Mouse (Mus musculus) hindbrain, embryonic 12.5 days (tissue): ENCODE measurements around the gene Tmem151b. TPM values are rescaled to one million over a fixed set of nuclear protein-coding genes. Genes with fewer than 3 reads are reported as not detected.

Source experiments
- ATAC-seq: fragments of 200-750 bp; cut with Nextera tagmentation; 2 replicates; pipeline ENCODE4 v1.8.0; 2017; ENCODE audit warnings: moderate TSS enrichment; ENCODE audit not compliant: low FRiP score
- H3K27ac ChIP-seq: fragments of 300-500 bp; sonication (generic); 2 replicates; pipeline ENCODE4 v1.5.1; 2016; ENCODE audit warnings: mild to moderate bottlenecking
- H3K27me3 ChIP-seq: fragments of 300-500 bp; sonication (generic); 2 replicates; pipeline ENCODE4 v1.6.1; 2016; ENCODE audit warnings: mild to moderate bottlenecking
- H3K36me3 ChIP-seq: fragments of 300-500 bp; sonication (generic); 2 replicates; pipeline ENCODE4 v1.6.1; 2016; ENCODE audit warnings: mild to moderate bottlenecking
- H3K4me1 ChIP-seq: fragments of 300-500 bp; sonication (generic); 2 replicates; pipeline ENCODE4 v1.6.1; 2016
- H3K4me2 ChIP-seq: fragments of 300-500 bp; sonication (generic); replicated peaks from 2 replicates; pipeline ENCODE4 v1.6.1; 2016; ENCODE audit warnings: mild to moderate bottlenecking
- H3K4me3 ChIP-seq: fragments of 300-500 bp; sonication (generic); 2 replicates; pipeline ENCODE4 v1.5.1; 2016; ENCODE audit warnings: mild to moderate bottlenecking
- H3K9ac ChIP-seq: fragments of 300-500 bp; sonication (generic); 2 replicates; pipeline ENCODE4 v1.6.1; 2016; ENCODE audit warnings: mild to moderate bottlenecking, moderate library complexity
- H3K9me3 ChIP-seq: fragments of 300-500 bp; sonication (generic); replicated peaks from 2 replicates; pipeline ENCODE4 v1.6.1; 2016; ENCODE audit warnings: mild to moderate bottlenecking
- WGBS: fragments of 180-500 bp; shearing (Covaris S2); methylation state at CpG from one replicate; pipeline ENCODE4 v1.1.7; 2016; 5-methylcytosine and 5-hydroxymethylcytosine counted together
- polyA plus RNA-seq: library from polyadenylated mRNA; unstranded; fragments of >200 nt; fragmentation: Nextera tagmentation; extraction: Ambion mirVana; gene quantifications from 2 replicates; pipeline ENCODE4 v1.2.1, GENCODE M21; 2016

Tmem151b gene
- polyA plus RNA-seq, 1 experiment from 2014 or later = 13.0 TPM

GRCm38 (mm10) chr17:45510871-45511270, 38.6 kb downstream of the Tmem151b start:
- Histone ChIP-seq H3K27ac (no peak overlapping the region), H3K9me3 (no peaks in the 10 kb centered on the region), H3K36me3 (peaks cover 29% of the 10 kb centered on the region), H3K4me1 (peaks cover 11% of the 10 kb centered on the region; the same call in 1 of the 2 replicates), H3K27me3 (no peaks in the 10 kb centered on the region), H3K4me2 (no peak overlapping the region), H3K9ac (no peak overlapping the region), H3K4me3 (no peak overlapping the region)
- 96% methylated on average over 4 of the region's 4 CpGs for WGBS
- no peak for ATAC-seq

DNA sequence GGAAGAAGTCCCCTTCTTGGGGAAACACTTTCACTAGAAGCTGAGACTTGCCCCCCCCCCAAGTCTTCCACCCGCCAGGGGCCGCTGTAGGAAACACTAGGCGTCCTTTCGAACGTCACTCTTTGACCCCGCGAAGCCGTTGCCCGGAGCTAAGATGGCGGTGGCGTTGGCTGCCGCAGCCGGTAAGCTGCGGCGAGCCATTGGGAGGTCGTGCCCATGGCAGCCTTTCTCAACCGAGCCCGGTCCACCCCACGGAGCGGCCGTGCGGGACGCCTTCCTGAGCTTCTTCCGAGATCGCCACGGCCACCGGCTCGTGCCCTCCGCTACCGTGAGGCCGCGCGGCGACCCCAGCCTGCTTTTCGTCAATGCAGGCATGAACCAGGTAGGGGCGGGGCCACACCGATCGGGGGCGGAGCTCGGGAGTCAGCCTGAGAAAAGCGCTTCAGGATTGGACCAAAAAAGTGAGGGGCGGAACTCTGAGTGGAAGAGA, 42.7 kb downstream of the Tmem151b start, which contains the start of gene Aars2:
Aars2 (plus strand) TSS at position 142 of the 490 bp plus-strand sequence.
- peak within 1 kb of the TSS; percentile 74 for H3K4me3 ChIP-seq
- H3K4me2 ChIP-seq = peak within 1 kb of the TSS; percentile 41
- ATAC-seq = peak; percentile 93
- peaks cover 20% of the 10 kb centered on the region for H3K36me3 ChIP-seq
- H3K9ac ChIP-seq = peak within 1 kb of the TSS; percentile 79
- WGBS = under 1% methylated on average over 42 of the region's 42 CpGs
- no peaks in the 10 kb centered on the region for H3K9me3 ChIP-seq
- H3K27me3 ChIP-seq = no peaks in the 10 kb centered on the region
- H3K4me1 ChIP-seq = peaks cover 11% of the 10 kb centered on the region; the same call in 1 of the 2 replicates
- H3K27ac ChIP-seq = peak within 1 kb of the TSS; percentile 86

DNA sequence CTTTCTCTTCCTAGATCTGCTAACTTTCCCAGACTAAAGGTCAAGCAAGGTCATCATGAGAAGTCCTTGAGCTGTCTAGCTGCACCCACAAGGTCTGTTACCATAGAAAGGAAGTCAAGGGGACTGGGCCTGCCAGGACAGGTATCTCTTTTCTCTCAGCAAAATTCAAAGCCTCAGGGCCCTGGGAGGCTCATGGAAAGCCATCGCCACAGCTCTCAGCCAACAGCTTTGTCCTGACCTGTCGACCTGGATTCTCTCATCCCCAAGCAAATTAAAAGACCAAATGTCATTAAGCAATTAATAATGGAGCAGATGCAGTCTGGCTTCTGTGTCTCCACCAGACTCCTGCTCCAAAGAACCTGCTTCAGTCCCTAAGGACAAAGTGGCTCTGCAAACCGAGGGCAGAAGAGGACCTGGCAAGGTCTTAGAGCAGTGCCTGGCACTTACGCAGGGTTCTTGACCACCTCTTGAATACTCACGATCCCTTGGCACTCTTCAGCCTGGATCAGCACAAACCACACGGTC, 43.5 kb downstream of the Tmem151b start:
- no peaks in the 10 kb centered on the region for H3K27me3 ChIP-seq
- H3K9me3 ChIP-seq = no peaks in the 10 kb centered on the region
- WGBS = 70% methylated on average over 6 of the region's 6 CpGs
- H3K27ac ChIP-seq = no peak overlapping the region
- peaks cover 20% of the 10 kb centered on the region for H3K36me3 ChIP-seq
- no peak overlapping the region for H3K4me2 ChIP-seq
- no peak overlapping the region for H3K9ac ChIP-seq
- no peak overlapping the region for H3K4me3 ChIP-seq
- ATAC-seq = peak; percentile 7; the same call in 1 of the 2 replicates
- peaks cover 12% of the 10 kb centered on the region; the same call in 1 of the 2 replicates for H3K4me1 ChIP-seq

GRCm38 (mm10) chr17:45503301-45503973, 46.0 kb downstream of the Tmem151b start:
- no peaks in the 10 kb centered on the region for H3K9me3 ChIP-seq
- 65% methylated on average over 5 of the region's 5 CpGs for WGBS
- no peak overlapping the region for H3K27ac ChIP-seq
- H3K4me1 ChIP-seq = peaks cover 14% of the 10 kb centered on the region; the same call in 1 of the 2 replicates
- no peak overlapping the region for H3K4me2 ChIP-seq
- no peak overlapping the region for H3K9ac ChIP-seq
- no peak overlapping the region for H3K4me3 ChIP-seq
- ATAC-seq = no peak
- H3K27me3 ChIP-seq = no peaks in the 10 kb centered on the region
- H3K36me3 ChIP-seq = no peaks in the 10 kb centered on the region

DNA sequence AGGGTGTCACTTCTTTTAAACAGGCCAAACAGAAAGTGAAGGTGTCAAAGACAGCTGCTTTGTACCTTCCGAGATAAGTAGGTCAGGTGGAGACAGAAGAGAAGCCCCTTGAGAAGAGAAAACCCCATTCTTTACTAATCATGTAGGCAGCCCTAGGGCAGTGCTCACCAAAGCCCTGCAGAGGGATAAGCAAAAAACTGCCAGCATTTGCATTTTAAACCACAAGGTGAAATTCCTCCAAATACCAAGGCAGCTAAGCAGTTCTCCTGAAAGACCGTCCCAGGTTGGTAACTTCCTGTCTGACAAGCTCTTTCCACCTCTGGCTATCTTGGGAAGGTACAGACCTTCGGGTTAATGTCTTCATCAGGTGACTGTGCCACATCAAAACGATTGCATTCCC, 47.2 kb downstream of the Tmem151b start:
- no peaks in the 10 kb centered on the region for H3K36me3 ChIP-seq
- H3K9me3 ChIP-seq = no peaks in the 10 kb centered on the region
- WGBS = 56% methylated on average over 4 of the region's 4 CpGs
- H3K27me3 ChIP-seq = no peaks in the 10 kb centered on the region
- no peak overlapping the region for H3K4me2 ChIP-seq
- no peak for ATAC-seq
- H3K4me1 ChIP-seq = peaks cover 10% of the 10 kb centered on the region; the same call in 1 of the 2 replicates
- H3K9ac ChIP-seq = no peak overlapping the region
- no peak overlapping the region for H3K27ac ChIP-seq
- H3K4me3 ChIP-seq = no peak overlapping the region

DNA sequence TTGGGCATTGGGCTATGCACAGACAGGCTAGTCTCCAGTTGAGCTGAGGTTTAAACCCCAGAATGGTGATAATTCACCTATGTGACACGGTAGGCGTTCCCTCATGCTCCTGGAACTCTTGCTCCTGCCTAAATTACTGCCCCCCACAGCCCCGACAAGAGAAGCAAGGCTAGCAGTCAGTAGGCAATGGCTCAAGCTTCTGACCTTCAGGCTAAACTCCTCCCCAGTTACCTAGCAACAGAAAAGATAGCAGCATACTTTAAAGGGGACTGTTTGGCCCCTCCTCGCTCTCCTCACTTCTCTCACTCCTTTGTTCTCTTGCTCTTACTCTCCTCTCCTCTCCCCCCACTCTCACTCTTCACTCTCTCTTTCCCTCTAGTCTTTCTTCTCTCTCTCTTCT, 48.5 kb downstream of the Tmem151b start:
- Histone ChIP-seq H3K27me3 (no peaks in the 10 kb centered on the region), H3K4me2 (no peak overlapping the region), H3K9me3 (no peaks in the 10 kb centered on the region), H3K27ac (no peak overlapping the region), H3K4me3 (no peak overlapping the region), H3K4me1 (0 out of 2 replicates have a peak, but pooled peaks cover 3% of the 10 kb centered on the region), H3K36me3 (no peaks in the 10 kb centered on the region), H3K9ac (no peak overlapping the region)
- ATAC-seq = no peak
- WGBS = 39% methylated on average over 4 of the region's 4 CpGs

GRCm38 (mm10) chr17:45499516-45499915, 50.0 kb downstream of the Tmem151b start:
- 58% methylated on average over 2 of the region's 2 CpGs for WGBS
- H3K9ac ChIP-seq = no peak overlapping the region
- H3K27ac ChIP-seq = no peak overlapping the region

GRCm38 (mm10) chr17:45498397-45498796, 51.1 kb downstream of the Tmem151b start:
- H3K9ac ChIP-seq = no peak overlapping the region
- no peaks in the 10 kb centered on the region for H3K36me3 ChIP-seq
- no peaks in the 10 kb centered on the region for H3K27me3 ChIP-seq
- 0 out of 2 replicates have a peak, but pooled peaks cover 3% of the 10 kb centered on the region for H3K4me1 ChIP-seq
- H3K4me3 ChIP-seq = no peak overlapping the region
- 88% methylated on average over 13 of the region's 13 CpGs for WGBS
- no peak for ATAC-seq
- H3K27ac ChIP-seq = no peak overlapping the region
- no peaks in the 10 kb centered on the region for H3K9me3 ChIP-seq
- H3K4me2 ChIP-seq = no peak overlapping the region

More at GRCm38 (mm10) chr17:45499516-45499915, 50.0 kb downstream of the Tmem151b start:
- 0 out of 2 replicates have a peak, but pooled peaks cover 3% of the 10 kb centered on the region for H3K4me1 ChIP-seq
- no peak for ATAC-seq
- no peak overlapping the region for H3K4me3 ChIP-seq
- H3K4me2 ChIP-seq = no peak overlapping the region
- H3K27me3 ChIP-seq = no peaks in the 10 kb centered on the region
- no peaks in the 10 kb centered on the region for H3K9me3 ChIP-seq
- H3K36me3 ChIP-seq = no peaks in the 10 kb centered on the region

- no peak for ATAC-seq
- no peaks in the 10 kb centered on the region for H3K27me3 ChIP-seq
- WGBS = 83% methylated on average over 11 of the region's 11 CpGs
- H3K9me3 ChIP-seq = no peaks in the 10 kb centered on the region
- no peaks in the 10 kb centered on the region for H3K36me3 ChIP-seq
- no peak overlapping the region for H3K9ac ChIP-seq
- H3K4me2 ChIP-seq = no peak overlapping the region
- H3K27ac ChIP-seq = no peak overlapping the region
- no peaks in the 10 kb centered on the region for H3K4me1 ChIP-seq
- no peak overlapping the region for H3K4me3 ChIP-seq
Observed at GRCm38 (mm10) chr17:45495398-45495797, 54.1 kb downstream of the Tmem151b start.

Other genes starting within 250 kb of the Tmem151b start
- 75.2 and 75.9 TPM in 2 replicates for gene Cdc5l, start 115.9 kb downstream of the Tmem151b start, polyA plus RNA-seq
- 0.62 and 1.4 TPM in 2 replicates for gene Spats1, start 74.3 kb downstream of the Tmem151b start, polyA plus RNA-seq
- gene Aars2, start 42.8 kb downstream of the Tmem151b start, polyA plus RNA-seq = 23.0 and 23.4 TPM in 2 replicates
- 2.3 and 3.2 TPM in 2 replicates for gene Tcte1, start 26.2 kb downstream of the Tmem151b start, polyA plus RNA-seq
- gene Nfkbie, start 6.0 kb upstream of the Tmem151b start, polyA plus RNA-seq = 7.0 and 7.7 TPM in 2 replicates
- 90.6 and 92.4 TPM in 2 replicates for gene Slc35b2, start 14.2 kb upstream of the Tmem151b start, polyA plus RNA-seq
- 1,350 and 1,487 TPM in 2 replicates for gene Hsp90ab1, start 23.6 kb upstream of the Tmem151b start, polyA plus RNA-seq
- gene Slc29a1, start 49.9 kb upstream of the Tmem151b start, polyA plus RNA-seq = 44.4 and 47.2 TPM in 2 replicates
- gene Mymx, start 52.4 kb upstream of the Tmem151b start, polyA plus RNA-seq = 1.6 and 5.0 TPM in 2 replicates
- gene Capn11, start 109.6 kb upstream of the Tmem151b start, polyA plus RNA-seq = 1.4 and 2.4 TPM in 2 replicates
- 98.1 and 110 TPM in 2 replicates for gene Mrpl14, start 136.6 kb upstream of the Tmem151b start, polyA plus RNA-seq
- gene Tmem63b, start 137.2 kb upstream of the Tmem151b start, polyA plus RNA-seq = 102 TPM in 2 replicates
- not detected in 2 replicates for gene 1600014C23Rik, start 184.2 kb upstream of the Tmem151b start, polyA plus RNA-seq